Mouse (Mus musculus) c-Kit-negative CD71-positive TER-119-positive erythroid progenitor cells, embryonic 14.5 days (primary cell): ENCODE data around the gene Gmnn.

Experiments used
- DNase-seq: peaks from one replicate; pipeline ENCODE4 v3.0.0-alpha.2; 2013; ENCODE audit warnings: low read depth, low spot score

Gmnn gene

DNA sequence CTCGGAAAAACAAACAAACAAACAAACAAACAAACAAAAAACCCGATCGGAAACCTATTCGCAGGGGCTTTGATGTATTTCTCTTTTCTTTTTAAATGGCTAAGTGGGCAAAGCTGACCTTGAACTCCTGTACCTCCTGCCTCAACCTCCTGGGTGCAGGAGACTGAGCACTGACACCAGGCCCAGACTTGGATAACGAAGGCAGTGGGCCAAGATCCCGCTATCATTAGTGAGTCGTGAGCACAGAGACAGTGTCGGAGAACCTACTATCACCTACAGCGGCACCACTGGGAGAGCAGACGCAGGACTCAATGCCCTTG, 680 bp downstream of the Gmnn start:
- DNase-seq = no peak

DNA sequence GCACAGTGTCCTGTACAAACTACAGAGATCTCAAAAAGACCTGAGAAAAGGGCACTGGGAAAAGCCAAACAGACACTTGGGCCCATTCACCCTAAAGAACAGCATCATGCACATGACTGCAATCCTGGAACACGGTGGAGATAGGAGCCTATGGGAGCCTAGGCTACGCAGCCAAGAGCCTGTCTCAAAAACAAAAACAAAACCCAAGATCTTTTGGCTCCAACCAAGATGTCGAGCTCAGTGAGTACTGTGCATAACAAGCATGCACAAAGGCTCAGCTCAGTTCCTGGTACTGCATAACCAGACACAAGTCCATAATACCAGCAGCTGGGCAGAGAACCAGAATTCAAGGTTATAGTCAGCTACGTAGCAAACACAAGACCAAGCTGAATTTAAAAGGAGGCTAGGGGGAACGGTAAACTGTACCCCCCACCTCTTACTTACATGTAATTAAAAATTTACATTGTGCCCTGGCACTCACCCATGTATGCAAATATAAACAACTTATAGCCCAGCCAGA, 1.3 kb downstream of the Gmnn start:
- DNase-seq = no peak

DNA sequence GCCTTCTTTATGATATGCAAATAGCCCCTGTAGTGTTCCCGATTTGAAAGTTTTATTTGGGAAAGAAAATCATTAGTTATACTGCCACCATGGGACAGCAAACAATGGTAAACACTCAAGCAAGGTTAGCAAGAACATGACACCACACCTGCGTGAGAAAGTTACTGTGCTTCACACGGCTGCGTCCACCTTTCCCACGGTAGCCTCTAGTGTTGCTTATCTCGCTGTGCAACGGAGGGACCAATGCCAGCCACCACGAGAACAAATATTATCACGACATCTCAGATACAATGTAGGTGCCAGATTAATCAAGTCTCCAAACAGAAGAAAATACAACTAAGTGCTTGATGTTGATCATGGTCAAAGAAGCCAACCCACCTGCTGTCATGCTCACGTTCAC, 2.3 kb downstream of the Gmnn start:
- DNase-seq = no peak

DNA sequence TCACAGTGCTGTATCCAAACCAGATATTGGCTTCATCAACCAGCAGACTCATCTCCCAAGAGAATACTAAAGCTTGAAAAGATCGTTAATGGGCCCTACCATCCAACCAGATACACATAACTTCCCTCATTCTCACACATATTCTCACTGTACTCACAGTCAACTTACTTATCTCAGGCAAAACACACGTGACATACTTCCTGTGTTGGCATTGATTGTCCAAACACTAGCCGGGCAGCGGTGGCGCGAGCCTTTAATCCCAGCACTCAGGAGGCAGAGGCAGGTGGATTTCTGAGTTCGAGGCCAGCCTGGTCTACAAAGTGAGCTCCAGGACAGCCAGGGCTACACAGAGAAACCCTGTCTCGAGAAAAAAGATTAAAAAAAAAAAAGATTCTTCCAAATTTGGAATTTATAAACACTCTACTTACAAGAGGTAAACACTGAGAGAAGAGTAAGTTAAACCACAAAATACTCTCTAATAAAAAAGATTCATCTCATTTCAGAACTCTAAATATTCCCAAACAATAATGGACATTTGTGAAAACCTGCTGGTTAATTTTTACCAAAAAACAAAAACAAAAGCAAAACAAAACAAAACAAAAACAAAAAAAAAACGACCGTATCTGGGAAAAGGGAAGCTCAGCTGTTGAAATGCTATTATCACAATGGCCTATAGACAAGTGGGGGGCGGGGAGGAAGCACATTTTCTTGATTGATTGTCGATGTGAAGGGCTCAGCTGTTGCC, 3.7 kb downstream of the Gmnn start:
- no peak for DNase-seq

DNA sequence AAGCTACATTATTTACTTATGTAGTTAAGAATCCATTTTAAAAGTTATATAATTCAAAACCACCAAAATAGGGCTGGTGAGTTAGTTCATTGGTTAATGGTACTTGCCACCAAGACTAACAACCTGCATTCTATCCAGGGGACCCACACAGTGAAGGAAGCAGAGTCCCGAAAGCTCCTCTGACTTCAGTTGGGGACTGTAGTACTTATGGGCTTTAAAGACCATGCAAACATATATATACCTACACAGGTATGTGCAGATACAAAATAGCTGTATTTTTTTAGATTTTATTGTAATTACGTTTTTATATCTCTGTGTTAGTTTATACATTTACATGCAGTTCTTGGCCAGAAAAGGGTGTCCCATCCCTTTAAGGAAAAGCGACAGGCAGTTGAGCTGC, 5.0 kb downstream of the Gmnn start:
- DNase-seq = no peak

DNA sequence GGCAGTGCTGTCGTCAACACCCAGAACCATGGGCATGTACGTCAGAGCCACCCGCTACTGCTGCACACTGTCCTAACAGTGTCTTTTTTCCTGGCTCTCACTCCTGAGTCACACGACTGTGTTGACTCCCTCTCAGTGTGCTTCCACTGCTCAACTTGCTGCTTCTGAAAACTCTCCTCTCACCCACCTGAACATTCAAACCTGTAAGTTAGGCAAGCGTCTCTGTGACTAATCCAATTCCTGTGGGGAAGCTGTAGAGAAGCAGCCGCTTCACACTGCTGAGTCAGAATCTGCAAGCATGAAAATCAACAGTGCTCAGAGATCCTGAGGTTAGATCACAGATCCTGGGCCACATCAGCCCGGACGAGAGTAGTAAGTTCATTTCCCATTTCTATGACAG, 10.3 kb downstream of the Gmnn start:
- no peak for DNase-seq

DNA sequence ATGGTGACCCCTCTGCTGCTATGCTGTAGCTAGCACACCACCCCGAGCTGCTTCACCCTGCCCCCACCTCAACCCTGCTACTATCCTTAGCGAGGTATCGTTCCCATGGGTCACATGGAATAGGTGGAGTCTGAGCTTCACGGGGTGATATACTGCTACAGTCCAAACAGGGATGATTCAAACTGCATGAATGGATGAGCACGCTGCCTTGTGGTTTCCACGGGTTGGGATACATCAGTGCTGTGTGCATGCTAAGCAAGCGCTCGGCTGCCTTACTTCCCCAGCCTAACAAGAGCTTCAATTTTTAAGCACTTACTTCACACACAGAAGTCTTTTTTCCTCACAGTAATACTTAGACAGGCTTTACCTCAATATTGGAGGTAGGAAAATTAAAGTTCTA, 10.9 kb downstream of the Gmnn start:
- DNase-seq = no peak

DNA sequence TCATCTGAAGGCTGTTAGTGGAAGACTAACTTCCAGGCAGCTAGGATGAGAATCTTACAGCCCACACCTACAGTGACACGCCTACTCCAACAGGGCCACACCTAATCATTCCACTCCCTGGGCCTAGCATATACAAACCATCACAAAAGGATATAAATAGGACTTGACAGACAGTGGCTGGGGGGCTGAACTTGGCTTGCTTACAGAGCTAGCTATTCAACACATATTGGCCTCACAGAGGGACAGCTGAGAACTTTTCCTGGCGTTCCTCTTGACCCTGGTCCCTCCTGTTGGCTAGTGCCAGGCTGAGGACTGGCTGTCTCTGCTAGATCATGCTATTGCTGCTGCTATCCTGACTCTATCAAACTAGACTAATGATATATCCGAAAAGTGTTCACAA, 13.9 kb downstream of the Gmnn start:
- no peak for DNase-seq

DNA sequence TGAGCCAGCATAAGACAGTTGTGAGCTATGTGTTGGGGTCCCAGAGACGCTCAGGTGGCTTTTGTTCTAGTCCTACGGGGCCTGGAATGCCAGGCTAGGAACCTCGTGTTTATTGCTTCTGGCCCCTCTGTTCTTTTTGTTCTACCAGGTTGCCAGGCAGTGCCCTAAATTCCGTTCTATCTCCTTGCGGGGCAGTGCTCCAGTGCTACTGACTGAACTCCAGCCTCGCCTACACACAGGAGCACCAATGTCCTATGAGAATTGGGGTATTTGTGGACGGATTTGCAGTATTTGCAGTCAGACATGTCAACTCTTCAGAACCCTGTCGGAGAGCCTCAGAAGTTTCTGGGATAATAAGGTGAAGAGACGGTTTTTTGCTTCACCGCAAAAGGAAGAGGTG, 20.7 kb downstream of the Gmnn start, which contains the start of gene Armh2:
Armh2 (plus strand) TSS at position 205 of the 400 bp plus-strand sequence.
- DNase-seq = no peak

DNA sequence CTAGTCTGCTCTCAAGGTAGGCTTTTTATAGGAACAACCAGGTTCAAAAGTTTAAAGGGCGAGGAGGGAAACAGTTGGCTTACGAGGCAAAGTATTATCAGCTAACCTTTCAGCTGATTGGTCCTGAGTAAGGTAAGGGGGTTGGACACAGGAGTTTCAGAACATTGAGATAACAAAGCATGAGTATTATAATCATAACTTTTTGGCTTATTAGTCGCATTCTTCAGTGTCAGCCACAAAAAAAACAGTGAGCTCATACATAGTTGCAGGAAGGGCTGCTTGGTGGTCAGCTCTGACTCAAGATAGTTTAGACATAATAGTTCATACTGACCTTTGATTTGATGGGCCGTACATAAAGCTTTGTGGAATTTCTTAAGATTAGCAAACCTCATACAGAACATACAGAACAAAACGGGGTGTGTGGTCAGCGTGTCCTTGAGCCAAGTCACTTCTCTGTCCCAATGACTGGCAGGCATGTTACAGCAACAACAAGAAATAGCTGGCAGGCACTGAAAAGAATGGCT, 26.1 kb downstream of the Gmnn start:
- no peak for DNase-seq

DNA sequence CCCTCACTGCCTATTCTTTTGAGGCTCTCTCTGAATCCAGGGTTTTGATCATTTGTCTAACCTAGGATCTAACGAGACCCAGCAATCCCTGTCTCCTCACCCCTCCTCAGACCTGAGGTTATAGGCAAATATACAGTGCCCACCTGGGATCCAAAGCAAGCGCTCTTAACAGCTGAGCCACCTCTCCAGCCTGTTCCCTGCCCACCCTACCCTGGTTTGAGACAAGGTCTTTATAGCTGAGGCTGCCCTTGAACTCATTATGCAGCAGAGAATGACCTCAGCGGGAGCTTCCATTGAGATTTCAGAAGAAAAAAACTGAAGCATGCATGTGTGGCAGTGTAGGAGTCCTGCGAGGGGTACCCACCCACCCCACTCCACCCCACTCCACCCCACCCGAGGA, 27.2 kb downstream of the Gmnn start:
- no peak for DNase-seq

DNA sequence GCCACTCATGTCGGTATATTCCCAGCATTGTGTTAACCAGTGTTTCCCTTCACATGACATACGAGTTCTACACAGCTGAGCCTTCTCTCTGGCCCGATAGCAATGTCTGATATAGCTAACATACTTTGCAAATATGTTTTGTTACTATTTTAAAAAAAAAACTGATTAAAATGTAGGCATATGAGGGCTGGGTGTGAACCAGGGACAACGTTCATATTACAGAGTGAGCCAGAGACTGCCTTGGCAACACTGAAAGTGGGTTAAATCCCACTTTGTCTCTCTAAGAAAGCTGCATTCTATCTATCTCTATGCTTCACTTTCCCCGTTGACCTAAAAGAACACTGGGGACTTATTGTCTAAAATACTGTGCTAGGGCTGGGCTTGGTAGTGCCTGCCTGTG, 32.6 kb downstream of the Gmnn start:
- no peak for DNase-seq

DNA sequence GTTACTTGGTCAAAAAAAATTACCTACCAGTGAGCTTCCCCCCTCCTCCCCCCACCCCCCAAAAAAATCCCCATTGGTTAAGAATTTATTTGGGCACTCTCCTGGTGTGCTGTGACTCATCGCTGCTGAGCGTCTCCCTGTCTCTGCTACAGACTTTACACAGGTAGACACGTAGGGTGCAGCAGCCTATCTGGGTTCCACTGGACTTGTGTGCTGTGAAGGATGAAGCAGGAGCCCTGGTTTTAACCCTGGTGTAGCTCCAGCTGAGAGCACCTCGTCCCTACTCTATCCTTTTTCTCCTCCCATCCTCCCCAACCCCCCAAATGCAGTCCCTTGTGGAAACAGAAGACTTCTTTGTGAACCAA, 37.3 kb downstream of the Gmnn start:
- no peak for DNase-seq

DNA sequence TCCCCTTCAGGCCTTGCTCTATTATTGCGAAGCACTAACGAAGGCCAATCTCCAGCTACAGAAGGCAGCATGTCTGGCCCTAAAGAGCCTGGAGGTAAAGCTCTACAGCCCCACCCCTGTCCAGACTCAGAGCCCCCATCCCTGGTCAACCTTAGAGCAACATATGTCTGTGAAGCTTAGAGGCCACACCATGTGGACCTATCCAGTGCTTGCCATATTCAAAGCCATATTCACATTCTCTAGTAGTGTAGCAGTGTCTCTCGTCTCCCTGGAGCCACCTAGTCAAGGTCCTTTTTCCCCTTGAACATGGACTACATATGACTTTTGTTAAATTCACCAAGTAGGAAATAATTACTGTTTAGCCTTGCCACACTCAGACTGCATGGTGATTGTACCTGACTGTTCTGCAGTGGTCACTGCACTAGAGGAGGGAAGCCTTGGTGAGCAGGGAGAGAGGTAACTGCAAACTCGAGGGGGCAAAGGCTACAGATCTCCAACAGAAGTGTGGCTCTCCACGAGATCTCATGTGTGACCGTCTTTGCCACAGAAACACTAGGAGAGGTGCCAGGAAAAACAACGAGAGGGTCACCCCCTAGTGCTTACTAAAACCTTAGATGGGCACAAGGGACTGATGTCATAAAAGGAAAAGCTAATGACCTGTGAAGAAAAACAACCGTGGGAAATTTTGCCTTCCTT, 37.9 kb downstream of the Gmnn start:
- DNase-seq = no peak

DNA sequence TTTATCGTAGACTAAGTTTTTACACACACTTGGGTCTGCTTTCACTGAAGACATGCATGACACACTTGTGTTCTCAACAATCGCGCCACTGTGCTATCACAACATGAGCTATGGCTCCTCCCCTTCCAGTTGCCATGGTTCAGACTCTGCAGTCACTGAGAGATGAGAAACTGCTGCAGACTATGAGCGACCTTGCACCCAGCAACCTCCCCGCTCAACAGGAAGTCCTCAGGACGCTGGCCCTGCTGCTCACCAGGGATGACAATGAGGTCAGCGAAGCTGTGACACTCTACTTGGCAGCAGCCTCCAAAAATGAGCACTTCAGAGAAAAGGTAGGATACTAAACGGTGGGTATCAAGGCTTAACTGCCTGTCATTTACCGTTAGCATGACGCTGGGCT, 40.2 kb downstream of the Gmnn start:
- DNase-seq = no peak

DNA sequence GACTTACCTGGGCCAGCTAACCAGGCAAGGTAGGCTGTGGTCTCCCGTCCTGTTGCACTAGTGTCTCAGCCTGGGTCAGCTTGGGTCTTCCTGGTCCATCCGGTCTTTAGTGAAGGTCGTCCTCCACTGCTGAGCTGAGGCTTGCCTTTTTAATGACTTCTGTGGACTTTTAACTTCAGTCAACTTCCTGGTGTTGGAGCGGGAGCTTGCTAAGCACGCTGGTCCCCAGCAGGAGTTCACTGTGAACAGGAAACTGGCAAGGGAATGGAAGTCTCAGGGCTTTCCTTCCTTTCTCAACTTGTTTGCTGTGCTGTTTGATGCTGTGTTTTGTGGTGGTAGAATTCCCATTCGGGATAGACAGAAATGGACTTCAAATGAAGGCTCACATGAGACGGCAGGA, 44.0 kb downstream of the Gmnn start:
- no peak for DNase-seq

DNA sequence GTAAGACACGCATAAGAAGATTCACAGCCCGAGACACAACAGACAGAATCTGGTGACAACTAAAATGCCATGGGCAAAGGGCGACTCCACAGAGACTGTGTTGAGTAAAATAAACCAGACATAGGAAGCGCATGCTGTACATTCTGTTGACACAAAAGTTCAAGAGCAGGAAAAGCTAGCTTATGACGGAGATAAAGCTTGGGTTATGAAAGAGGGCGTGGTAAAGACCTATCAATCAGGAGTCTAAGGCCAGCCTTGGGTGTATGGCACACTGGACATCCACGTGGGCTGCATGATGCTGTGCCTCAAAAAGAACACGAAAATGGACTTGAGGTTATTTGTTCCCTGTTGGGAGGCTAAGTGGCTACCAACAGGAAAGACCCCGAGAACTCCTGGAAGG, 45.3 kb downstream of the Gmnn start:
- no peak for DNase-seq

DNA sequence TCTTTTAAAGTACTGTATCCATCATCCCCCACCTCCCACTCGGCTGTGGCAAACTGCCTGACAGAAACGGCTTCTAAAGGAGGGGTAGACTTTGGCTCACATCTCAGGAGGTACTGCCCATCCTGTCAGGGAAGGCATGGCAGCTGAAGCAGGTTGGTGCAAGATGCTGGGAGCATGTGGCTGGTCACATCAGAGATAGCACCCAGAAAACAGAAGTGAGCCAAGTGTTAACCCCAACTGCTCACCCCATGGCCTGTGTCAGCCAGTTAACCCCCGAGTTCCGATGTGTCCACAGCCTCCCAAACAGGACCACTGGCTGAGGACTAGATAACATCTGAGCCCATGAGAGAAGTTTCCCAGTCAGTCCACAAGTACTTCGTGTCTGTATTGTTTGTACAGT, 46.1 kb downstream of the Gmnn start:
- DNase-seq = no peak

DNA sequence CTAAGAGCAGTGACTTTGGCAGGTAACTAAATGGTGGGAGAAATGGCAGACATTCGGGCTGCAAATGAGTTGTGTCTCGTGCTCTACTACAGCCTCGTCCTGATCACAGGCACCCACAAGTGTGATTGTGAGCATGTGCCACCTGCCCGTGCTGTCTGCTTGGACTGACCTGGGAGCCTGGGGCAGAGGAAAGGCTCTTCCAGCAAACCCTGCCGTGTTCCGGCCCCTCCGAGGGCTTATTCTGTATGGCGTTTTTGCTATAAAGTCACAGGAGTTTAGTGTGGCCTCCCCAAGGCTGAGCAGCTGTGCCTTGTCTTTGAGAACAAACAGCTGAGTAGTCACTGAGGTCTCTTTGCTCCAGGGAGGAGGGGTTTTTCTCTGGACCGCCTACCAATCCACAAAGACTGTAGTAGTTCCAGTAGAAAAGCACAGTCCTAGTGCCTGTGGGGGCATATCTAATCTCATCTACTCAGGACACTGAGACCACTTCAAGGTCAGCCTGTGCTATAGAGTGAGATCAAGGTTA, 47.3 kb downstream of the Gmnn start:
- no peak for DNase-seq

DNA sequence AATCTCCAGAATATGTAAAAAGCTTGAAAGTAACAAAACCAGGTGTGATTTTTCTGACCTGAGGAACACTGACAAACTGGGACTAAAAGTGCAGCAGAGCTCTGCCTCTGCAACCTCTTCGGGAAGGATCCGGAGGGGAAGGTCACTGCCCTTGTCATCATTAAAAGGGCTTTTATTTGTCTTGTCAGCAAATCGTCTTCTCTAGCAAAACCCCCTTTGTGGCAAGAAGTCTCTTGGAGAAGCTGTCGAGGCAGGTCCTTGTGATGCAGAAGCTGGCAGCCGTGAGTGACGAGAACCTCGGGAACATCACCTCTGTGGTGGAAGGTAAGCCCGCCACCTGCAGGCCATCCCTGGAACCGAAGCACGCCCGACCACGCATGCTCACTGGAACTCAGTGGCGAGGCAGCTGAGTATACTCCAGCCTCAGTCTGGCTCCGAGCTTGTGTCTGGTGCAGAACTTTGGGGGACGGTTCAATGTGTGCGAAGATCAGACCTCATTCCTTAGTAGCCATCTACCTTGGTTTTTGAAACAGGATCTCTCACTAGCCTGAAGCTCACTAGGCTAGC, 48.2 kb downstream of the Gmnn start:
- peak; percentile 16 for DNase-seq

DNA sequence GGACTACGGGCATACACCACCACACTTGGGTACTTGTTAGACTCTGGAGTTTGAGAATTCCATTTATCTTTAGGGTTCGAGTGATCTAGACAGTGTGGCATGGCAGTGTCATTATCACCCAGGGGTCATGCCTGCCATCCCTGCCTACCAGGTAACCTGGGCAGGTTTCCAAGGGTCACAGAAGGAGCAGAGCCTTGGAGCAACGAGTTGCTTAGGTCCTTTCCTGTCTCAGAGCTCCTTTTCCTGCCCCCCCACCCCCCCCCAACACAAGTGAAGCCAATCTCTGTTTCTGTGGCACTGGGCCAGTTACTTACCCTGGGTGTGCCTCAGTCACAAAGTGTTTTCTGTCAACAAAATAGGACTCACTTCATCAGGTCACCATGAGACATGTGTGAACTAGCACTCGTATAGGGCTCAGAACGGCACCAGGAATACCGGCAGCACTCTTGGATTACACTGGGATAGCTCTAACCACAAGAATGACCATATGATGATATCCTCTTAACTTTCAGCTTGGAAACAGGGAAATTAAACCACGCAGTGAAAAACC, 49.1 kb downstream of the Gmnn start:
- no peak for DNase-seq

DNA sequence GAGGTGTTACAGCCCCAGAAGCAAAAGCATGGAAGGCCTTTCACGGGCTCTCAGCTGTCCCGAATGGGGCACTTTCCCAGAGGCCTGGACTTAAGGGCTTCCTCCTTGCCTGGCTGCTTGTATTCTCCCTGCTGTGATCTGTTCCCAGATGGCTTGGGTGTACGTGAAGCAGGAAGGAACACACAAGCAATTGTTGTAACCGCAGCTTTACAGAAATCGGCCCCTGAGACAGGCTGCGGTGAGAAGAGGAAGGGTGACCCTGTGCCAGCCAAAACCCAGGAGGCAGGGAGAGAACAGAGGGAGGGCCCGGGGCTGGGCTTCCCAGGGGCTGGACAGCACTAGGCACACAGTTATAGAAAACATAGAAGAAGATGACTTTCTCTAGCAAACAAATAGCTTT, 50.8 kb downstream of the Gmnn start:
- no peak for DNase-seq
